Mouse (Mus musculus) cerebellum, adult 18-20 months (tissue): Measurements from ENCODE around the gene Zbtb49.

ENCODE experiments used
- DNase-seq, 2 experiments: peaks; one replicate each; pipeline ENCODE4 v3.0.0; 2021

Zbtb49 gene

DNA sequence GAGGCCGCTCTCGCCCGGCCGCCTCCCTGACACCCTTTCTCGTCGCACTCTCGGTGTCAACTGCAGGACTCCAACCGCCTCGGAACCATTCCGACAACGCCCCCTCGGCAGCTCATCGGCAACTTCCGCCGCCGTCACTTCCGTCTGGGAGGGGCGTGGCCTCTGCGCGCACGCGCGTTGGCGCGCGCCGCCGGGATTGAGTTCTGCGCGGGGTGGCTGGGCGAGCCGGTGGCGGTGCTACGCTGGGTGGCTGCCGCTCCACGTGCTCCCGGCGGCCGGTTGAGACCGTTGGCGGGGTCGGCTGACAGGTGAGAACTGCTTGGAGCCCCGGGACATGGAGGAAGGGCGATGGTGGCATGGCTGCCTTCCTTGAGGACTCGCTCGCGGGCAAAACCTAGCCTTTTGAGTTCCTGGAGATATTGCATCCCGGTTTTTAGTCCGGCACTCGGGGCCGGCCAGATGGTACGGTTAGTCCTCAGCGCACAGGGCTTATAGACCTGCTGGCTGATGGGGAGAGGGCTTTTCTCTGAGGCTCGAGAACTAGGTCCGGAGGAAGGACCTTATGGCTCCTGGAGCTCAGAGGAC is at the start of gene Zbtb49, which contains the start of gene Lyar:
TSS of gene Zbtb49 (minus strand) at position 130 of the 585 bp plus-strand sequence.
TSS of gene Lyar (plus strand) at position 143 of the 585 bp plus-strand sequence.
- DNase-seq, result peak; percentile 92 to 97

DNA sequence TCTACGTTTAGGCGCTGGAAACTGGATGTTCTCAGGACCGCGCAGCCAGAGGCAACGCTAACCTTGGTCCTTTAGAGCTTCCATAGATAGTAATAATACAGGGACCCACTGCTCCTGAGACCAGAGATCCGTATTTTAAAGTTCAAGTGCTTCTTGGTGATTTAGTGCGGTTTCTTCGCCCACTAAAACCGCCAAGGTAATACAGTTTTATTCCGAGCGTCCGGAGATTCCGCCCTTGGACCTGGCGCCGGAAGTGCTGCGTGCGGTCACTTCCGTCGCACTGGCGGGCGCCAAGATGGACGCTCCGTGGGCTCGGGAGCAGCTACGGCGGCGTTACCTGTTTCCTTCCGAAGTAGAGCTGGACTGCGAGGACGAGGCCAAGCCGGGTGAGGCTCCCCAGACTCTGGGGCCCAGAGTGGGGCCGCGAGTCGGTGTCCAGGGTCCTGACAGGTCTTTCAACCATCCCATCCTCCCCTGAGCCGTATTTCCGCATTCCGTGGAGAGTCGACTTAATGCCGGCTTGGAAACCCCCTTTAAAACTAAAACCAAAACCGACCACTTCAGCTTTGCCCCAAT is 39.9 kb upstream of the Zbtb49 start, which contains the start of gene Tmem128:
TSS of gene Tmem128 (plus strand) at position 79 of the 576 bp plus-strand sequence.
- DNase-seq, result peak; percentile 62 to 83

DNA sequence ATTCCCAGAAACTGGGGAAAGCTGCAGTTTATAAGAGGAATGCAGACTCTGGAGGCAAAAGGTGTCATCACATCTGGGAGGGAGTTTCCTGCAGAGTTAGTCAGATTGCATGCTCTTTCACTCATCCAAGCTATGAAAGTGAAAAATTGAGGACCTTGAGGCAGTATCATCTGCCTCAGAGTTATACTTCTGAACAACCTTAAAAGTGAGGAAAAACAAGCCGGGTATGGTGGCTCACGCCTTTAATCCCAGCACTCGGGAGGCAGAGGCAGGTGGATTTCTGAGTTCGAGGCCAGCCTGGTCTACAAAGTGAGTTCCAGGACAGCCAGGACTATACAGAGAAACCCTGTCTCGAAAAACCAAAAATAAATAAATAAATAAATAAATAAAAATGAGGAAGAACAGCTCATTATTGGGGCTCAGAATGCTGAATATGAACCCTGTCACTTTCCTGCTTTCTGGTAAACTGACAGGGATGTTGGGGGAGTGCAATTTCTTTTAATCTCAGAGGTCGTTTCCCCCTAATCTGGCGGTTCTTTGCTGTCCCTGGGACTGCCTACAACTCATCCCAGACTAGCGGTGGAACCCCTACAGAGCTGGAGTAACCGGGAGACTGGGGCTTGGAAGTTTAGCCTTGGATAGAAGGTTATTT is 39.3 kb upstream of the Zbtb49 start:
- DNase-seq, result no peak

DNA sequence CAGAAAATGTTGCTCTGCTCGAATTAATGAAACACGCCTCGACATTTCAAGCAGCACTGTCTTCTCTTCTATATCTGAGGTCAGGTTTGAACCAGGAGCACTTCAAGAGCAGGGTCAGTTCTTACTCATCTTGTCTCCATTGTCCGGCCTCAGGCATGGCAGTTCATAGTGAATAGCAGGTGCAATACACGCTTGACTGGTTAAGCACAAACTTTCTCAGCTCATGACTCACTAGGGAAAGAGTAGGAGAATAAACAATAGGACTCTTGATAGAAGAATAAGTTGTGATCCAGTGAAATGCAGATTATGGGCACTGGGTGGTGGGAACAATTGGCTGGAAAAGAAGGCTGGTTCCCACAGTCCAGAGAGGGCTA is 38.5 kb upstream of the Zbtb49 start:
- DNase-seq, result no peak

DNA sequence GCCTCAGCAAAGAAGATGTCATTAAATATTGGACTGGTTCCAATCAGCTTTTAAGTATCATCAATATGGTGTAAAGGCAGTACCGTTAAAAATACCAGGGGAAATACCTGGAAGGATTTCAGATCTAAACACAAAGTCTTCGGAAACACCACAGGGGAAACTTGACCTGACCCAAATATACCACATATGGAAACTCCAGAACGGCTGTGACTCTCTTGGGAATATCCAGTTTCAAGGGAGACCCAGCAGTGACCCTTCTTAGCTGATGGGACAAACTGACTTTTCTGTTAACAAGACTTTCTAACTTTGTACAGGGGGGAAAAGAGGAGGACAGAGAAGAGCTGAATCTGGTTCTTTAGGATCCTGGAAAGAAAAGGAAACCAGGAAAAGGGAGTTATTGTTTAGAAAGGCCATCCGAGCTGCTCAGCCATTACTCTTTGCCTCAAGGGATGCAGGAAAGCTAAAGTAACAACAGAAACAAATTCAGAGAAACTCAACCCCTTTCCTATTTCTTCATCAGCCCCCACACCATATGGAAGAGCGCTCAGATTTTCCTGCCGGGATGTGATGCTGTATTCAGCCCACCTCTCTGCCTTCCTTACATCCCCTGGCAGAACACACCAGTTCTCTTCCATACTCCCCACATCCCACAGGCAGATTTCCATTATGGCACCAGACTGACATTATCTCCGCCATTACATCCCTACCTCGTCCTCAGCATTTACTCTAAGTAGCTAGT is 37.9 kb upstream of the Zbtb49 start:
- DNase-seq, result no peak

DNA sequence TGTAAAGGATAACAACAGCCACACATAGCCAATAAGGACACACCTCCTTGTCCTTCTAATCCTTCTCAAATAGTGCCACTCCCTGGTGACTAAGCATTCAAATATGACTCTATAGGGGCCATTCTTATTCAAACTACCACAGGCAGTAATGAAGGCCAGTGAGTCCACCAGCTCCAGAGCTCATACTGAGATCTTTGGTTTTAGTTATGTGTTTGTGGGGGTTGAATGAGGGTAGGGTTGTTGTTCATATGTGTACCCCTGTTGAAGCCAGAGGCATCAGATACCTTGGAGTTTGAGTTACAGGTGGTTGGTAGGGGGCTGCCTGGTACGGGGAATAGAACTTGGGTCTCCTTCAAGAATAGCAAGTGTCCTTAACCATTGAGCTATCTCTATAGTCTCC is 36.3 kb upstream of the Zbtb49 start:
- no peak for DNase-seq

DNA sequence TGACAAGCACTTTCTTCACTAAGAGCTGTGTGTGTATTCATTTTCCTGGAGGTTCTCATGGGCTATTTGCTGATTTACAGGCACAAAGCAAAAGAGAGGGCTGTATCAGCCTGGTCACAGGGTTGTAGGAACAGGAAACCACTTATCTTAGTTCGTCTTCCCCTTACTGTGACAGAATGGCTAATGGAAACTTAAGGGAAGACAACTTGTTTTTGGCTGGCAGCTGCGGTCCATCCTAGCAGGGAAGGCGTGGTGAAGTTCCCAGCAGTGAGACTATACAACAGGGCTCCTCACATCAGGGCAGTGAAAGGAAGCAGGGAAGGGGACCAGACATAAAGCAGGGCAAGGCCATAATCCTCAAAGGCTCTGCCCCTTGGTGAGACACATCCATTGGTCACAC is 35.4 kb upstream of the Zbtb49 start:
- no peak for DNase-seq

DNA sequence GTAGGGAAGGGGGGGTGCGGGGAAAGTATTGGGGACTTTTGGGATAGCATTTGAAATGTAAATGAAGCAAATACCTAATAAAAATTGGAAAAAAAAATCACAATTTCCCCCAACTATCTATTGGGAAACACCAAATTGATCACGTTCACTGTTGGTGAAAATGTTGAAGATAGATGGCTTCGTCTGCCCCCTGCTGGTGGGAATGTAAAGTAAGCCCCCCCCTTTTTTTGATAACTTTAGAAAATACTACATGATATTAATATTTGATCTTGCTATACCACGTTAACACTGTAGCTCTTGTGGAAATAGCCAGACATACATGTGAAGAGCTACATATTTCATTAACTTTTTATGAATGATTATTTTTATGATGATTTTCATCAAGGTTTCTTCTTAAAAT is 34.9 kb upstream of the Zbtb49 start:
- DNase-seq, result no peak

DNA sequence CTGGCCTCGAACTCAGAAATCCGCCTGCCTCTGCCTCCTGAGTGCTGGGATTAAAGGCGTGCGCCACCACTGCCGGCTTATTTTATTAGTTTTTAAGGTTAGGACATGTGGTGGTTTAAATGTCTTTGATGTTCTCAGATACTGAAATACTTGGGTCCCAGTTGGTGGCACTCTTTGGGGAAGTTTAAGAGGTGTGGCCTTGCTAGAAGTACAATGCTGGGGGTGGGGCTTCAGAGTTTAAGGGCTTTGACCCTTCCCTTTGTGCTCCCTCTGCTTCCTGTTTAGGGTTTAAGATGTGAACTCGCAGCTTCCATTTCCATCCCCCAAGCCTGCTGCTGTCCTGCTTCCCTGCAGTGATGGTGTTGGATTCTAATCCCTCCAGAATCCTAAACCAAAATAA is 21.7 kb upstream of the Zbtb49 start:
- no peak for DNase-seq

DNA sequence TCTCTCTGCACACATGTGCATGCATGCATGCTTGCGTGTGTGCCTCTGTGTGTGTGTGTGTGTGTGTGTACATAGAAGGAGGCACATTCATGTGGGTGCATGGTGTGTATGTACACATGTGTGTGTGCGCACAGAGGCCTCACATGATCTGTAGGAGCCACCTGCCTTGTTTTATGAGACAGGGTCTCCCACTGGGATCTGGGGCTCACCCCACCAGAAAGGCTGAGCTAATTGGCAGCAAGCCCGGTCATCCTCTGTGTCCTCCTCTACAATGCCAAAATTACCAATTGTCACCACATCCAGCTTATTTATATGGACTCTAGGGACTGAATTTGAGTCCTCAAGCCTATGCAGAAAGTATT is 21.2 kb upstream of the Zbtb49 start:
- DNase-seq, result no peak

DNA sequence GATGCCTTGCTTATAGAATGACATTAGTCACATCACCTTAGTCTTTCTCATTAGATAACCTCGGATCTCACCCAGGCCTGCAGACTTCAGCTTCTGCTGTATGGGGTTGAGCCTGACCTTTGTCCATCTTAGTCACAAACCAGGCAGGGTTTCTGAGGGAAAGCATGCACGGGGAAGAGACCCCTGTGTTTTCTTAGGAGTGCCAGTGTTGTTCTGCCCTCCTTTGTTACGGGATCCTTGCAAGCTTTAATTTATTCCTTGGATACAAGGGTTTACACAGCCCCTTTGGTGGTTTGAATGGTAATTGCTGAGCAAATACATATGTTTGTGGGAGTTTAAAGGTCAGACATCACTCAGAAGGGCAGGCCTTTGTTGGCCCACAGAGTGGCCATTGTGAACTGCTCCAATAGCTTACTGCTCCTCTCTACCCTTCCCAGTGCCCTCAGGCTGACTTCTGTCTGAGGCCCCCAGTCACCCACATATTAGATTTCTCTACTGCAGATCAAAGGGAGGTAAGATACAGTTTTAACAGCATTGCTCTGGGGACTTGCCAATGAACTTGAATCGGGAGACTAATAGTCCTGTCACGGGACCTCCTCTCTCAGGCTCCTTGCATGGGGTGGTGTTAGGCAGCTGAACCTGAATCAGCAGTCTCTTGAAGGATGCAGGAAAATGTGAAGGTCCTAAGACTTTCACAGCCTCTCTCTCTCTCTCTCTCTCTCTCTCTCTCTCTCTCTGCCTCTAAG is 20.6 kb upstream of the Zbtb49 start:
- DNase-seq, result no peak

DNA sequence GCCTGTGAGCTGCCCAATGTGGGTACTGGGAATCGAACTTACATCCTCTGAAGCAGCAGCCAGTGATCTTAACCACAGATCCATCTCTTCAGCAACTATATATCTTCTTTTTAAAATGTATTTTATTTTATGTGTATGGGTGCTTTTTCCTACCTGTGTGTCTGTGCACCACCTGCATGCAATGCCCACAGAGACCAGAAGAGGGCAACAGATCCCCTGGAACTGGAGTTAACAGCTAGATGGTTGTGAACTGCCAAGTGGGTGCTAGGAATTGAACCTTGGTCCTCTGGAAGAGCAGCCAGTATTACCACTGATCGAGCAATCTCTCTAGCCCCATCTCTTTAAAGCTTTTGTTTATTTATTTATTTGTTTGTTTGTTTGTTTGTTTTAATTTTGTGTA is 16.4 kb upstream of the Zbtb49 start:
- DNase-seq, result no peak

DNA sequence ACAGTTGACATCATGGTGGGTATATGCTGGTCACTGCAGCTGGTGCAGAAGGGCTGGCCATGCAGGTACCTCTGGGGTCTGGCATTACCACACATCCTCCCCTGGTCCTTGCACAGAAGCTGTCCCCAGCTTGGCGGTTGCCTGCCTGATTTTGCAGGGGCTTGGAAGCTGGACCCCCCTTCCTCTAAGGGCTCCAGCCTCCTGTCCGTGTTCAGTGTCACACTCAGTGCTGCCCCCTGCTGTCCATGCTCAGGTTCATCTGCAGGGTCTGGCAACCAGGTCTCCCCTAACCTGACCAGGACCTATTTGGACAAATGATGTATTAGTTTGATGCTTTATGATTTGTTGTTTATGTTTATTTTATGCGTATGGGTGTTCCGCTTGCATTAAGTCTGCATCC is 15.2 kb upstream of the Zbtb49 start:
- DNase-seq, result peak; percentile 53

DNA sequence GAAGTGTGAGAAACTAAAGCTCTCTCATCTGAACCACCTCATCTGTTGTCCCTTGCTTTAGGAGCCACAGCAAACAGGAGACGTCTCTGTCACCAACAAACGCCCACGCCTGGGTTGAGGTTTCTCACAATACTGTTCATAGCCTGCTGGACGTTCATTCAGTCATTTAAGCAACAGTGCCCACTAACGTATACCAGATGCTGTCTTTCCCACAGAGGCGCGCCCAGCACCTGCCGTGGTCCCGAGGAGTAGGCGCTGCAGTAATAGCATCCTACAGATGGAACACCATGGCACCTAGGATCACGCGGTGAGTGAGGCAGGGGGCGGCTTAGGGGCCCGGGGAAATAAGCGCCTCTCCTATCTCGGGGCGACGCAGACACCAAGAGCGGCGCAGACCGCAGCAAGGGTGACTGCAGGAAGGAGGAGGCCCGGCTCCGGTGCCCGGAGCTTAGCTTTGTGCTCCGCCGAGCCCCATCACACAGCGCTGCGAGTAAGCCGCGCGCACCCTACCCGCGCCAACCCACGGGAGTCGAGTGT is 418 bp downstream of the Zbtb49 start:
- peak in 1 of 2 experiments; percentile 20 for DNase-seq

DNA sequence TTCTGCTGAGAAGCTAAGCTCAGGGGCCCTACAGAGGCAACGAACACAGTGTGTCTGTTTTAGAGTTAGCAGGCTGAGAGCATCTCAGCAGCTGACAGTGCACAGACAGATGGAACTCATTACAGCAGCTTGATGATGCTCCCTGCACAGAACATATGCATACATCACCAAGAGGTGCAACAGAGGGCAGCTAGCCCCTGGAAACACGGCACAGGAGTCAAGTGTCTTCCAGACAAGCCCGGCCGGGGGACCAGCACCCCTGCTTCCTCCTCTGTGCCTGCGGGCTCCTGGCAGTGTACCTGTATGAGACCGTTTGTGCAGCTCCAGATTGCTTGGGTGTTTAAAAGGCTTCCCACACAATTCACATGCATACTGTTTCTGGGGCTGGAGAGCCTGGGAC is 7.2 kb downstream of the Zbtb49 start:
- no peak for DNase-seq

DNA sequence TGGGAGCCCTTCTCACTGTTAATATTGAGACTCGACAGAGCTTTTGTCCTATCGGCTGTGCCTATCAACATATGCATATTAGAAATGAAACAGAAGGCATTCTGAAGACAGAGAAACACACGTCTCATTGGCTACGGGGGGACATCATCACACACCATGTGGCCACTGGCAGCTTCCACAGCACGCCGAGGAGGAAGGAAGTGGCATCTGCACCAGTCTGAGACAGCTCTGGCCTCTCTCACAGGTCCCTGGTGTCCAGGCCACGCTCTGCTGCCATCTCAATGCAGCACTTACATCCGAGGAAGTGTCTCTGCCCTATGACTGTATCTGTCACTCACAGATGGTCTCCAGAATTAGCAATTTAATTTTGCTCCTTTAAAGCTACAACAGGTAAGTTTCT is 8.6 kb downstream of the Zbtb49 start:
- DNase-seq, result no peak

DNA sequence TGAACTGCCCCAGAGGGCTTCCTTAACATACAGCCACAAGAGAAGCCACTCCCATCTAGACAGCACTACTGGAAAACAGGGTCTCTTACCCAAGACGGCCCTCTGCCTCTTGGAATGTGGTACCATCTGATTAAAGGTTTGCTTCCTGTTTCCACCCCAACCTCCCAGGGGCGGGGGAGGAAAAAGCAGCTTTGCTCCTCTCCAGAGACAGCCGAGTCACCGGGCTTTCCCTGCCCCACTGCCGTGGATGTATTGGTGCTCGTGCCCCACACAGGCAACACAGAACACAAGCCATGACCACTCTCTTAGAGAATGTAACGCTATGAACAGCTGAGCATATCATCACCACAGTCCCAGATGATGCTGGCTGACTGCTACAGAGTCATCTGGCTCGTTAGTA is 11.3 kb downstream of the Zbtb49 start:
- no peak for DNase-seq

DNA sequence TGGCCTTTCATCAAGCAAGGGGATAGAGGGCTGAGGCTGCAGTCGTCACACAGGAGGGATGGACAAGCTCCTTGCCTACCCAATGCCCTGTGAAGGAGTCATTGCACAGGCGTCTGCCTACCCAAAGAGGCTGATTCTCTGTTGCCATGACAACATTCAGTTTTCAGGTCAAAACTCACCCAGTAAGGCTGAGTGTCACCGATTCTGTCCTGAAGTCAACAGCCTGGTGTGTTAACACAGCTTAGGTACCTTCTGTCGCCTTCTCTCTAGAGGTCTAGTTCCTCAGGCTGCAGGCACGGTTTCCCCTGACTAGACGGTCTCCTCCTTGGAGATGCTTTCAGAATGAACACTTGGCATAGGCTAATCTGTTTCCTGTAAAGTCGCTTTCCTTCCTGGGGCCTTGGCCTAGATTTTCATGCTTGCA is 14.9 kb downstream of the Zbtb49 start:
- peak in 1 of 2 experiments; percentile 28 for DNase-seq

DNA sequence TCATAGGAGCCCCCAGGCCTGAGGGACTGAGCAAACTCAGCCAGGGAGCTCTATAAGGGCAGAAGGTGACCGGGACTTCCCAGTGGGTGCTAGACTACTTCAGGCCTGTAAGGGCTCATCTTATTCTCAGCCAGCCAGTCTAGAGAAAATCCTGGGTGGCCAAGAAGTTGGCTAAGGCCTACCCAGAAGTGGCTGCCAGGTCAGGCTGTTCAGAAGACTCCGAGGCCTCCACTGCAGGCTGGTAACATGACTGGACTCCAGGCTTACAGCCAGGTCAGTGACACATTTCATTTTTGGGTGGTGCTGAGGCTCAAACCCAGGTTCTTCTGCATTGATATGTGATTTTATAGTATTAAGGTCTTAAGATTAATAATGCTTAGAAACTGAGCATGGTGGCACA is 20.6 kb downstream of the Zbtb49 start:
- no peak for DNase-seq

DNA sequence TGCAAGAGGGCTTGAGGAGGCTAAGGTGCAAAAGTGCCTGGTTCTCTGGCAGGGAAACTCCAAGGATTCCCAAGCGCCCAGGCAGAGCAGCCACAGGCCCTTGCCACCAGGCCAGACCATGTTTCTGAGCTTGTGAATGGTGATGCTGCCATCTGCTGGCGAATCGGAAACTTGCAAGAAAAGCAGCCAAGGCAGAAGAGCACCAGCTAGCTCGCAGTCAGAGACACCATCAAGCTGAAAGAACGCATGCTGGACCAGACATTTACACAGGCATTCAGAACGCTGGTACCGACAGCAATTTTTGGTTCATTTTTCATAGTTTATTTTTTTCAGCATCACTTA is 22.8 kb downstream of the Zbtb49 start:
- peak; percentile 85 to 91 for DNase-seq

DNA sequence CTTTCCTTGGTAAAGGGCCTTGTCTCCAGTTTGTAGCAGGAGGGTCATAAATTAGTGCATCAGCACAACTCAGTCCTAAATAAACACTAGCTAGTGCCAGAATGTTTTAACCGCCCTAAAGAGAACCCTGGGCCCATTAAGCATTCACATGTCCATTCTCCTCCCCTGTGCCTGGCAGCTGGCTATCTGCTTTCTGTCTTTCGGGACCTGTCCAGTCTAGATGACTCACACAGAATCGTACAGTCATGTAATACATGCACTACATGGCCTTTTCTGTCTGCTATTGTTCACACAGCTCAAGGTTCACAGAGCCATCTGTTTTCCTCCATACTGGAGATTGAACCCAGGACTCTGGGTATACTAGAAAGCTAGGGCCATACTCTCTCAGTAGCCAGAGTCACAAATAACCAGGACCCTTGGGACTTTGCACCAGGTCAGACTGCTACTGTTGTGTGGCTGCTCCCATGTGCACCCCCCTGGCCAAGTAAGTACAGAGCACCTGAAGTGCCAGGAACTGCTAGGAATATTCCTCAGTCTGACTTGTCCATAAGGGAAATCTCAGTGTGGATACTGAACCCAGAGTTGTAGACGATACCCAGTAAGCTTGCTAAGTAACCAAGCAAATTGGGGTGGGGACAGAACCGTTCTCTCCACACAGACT is 23.3 kb downstream of the Zbtb49 start:
- DNase-seq, result no peak

DNA sequence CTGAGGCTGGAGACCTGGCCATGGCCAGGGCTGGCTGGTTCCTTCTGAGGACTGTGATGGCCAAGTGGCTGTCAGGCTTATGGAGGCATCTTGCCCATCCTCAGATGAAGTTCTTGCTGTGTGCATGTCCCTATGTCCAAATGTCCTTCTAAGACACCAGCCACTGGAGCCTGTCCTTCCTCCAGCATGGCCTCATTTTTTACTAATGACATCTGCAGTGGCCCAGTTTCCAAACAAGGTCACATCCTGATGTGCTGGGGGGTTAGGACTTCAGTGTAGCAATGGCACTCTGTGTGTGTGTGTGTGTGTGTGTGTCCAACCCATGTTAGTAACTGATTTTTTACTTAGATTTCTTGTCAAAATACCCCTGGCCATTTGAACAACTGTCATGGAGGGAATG is 24.3 kb downstream of the Zbtb49 start:
- no peak for DNase-seq
